Mouse (Mus musculus) regulatory T cell (primary cell): ENCODE measurements around the gene Krt36.

ENCODE experiments used
- in situ Hi-C: fragments of 300-600 bp; cut with MboI, MseI; formaldehyde crosslinking; loops from one replicate; pipeline ENCODE4 v1.15.1; 2025; ENCODE audit warnings: high pct_unique_total_duplicates

Krt36 gene

GRCm38 (mm10) chr11:100088378-100089025 lies 16.9 kb downstream of the Krt36 start:
- in situ Hi-C loops, result no loop called here

GRCm38 (mm10) chr11:100087861-100088260 lies 17.6 kb downstream of the Krt36 start, which contains the start of gene Krt32:
Krt32 (minus strand) TSS chr11:100088226.
- in situ Hi-C loops, result no loop called here

- in situ Hi-C loops, result no loop called here
These were observed 31.6 kb downstream of the Krt36 start for GRCm38 (mm10) chr11:100073873-100074272.

GRCm38 (mm10) chr11:100067293-100068036 lies 38.0 kb downstream of the Krt36 start:
- in situ Hi-C loops, result no loop called here

GRCm38 (mm10) chr11:100066236-100067010 lies 39.0 kb downstream of the Krt36 start:
- in situ Hi-C loops, result no loop called here

GRCm38 (mm10) chr11:100058875-100059274 lies 46.6 kb downstream of the Krt36 start:
- in situ Hi-C loops, result no loop called here

- in situ Hi-C loops, result no loop called here
These were observed 49.5 kb downstream of the Krt36 start for GRCm38 (mm10) chr11:100055686-100056655.
